Mouse (Mus musculus) olfactory bulb, adult 2 months (tissue): ENCODE measurements around the gene Ly6g5c.

ENCODE experiments used
- CTCF ChIP-seq: fragments of 200-500 bp; IDR thresholded peaks from 2 replicates; pipeline ENCODE4 v1.5.1; 2012; ENCODE audit warnings: low read depth, mild to moderate bottlenecking, low read length, moderate library complexity; ENCODE audit not compliant: insufficient read depth
- POLR2A ChIP-seq: fragments of 200-500 bp; IDR thresholded peaks from 2 replicates; pipeline ENCODE4 v1.6.1; 2012; ENCODE audit warnings: mild to moderate bottlenecking, low read depth, low read length, moderate library complexity; ENCODE audit not compliant: insufficient read depth

DNA sequence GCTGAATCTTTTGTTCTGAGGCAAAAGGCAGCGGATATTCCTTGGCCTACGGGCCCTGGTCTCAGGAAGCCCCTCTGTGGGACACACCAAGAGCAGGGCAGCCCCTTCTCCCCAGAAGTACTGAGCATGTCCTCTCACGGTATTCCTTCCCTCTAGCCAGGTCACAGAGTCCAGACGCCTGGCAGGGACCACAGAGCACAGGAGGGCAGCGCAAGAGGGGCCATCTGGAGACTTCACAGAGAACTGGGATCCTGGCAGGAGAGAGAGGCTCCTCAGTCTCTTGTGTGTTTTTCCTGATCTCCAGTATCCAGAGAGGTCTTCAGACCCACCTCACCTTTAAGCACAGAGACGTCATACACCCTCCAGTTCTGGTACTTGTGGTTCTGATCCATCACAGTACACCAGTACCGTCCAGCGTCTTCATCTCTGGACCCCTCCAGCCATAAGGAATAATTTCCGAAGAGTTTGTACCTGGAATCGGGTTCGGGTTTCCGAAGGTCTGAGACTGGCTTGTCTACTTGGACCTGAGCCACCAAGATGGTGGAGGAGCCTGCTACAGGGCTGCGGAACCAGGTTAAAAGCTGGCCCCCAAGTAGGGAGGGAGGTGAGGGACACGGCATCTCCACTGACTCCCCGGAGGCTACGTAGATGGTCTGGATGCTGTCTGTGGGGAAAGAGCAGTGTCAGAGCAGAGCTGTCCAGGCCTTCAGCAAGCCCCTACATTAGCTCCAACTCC is 25.1 kb upstream of the Ly6g5c start:
- TF ChIP-seq CTCF = no peak
- TF ChIP-seq POLR2A = no peak
